Mouse (Mus musculus) retina, adult 2 months (tissue): ENCODE results near the gene Ncoa1.
"Not testable (repeated sequence)": the region's sequence is repeated elsewhere in the genome, so short reads cannot be mapped to it uniquely, and the experiment has no call there.

Experiments used
- DNase-seq: peaks from one replicate; pipeline ENCODE4 v3.0.0-alpha.2; 2012; ENCODE audit warnings: low read depth, low spot score

The Ncoa1 gene

GRCm38 (mm10) chr12:4396221-4396620, 80.8 kb downstream of the Ncoa1 start:
- no peak for DNase-seq

- no peak for DNase-seq
These were observed 84.4 kb downstream of the Ncoa1 start for GRCm38 (mm10) chr12:4392590-4392989.

GRCm38 (mm10) chr12:4392074-4392473, 84.9 kb downstream of the Ncoa1 start:
- no peak for DNase-seq

- no peak for DNase-seq
These were observed 85.7 kb downstream of the Ncoa1 start for GRCm38 (mm10) chr12:4391256-4391655.

GRCm38 (mm10) chr12:4390721-4391120, 86.3 kb downstream of the Ncoa1 start:
- DNase-seq = no peak

- DNase-seq = no peak
These were observed 90.8 kb downstream of the Ncoa1 start for GRCm38 (mm10) chr12:4386077-4386719.

GRCm38 (mm10) chr12:4383061-4383460, 93.9 kb downstream of the Ncoa1 start:
- DNase-seq = no peak

GRCm38 (mm10) chr12:4379298-4379957, 97.6 kb downstream of the Ncoa1 start:
- DNase-seq = no peak

GRCm38 (mm10) chr12:4376475-4376874, 100.5 kb downstream of the Ncoa1 start:
- no peak for DNase-seq

- no peak for DNase-seq
These were observed 102.0 kb downstream of the Ncoa1 start for GRCm38 (mm10) chr12:4374816-4375493.

GRCm38 (mm10) chr12:4371406-4371805, 105.6 kb downstream of the Ncoa1 start:
- no peak for DNase-seq

GRCm38 (mm10) chr12:4365951-4366350, 111.0 kb downstream of the Ncoa1 start:
- DNase-seq = no peak

- no peak for DNase-seq
These were observed 117.5 kb downstream of the Ncoa1 start for GRCm38 (mm10) chr12:4359475-4359874.

GRCm38 (mm10) chr12:4358653-4359052, 118.3 kb downstream of the Ncoa1 start:
- not testable (repeated sequence) for DNase-seq

GRCm38 (mm10) chr12:4358100-4358499, 118.9 kb downstream of the Ncoa1 start:
- no peak for DNase-seq

- DNase-seq = no peak
These were observed 120.0 kb downstream of the Ncoa1 start for GRCm38 (mm10) chr12:4356834-4357445.

GRCm38 (mm10) chr12:4355019-4355730, 121.8 kb downstream of the Ncoa1 start:
- no peak for DNase-seq

- no peak for DNase-seq
These were observed 133.8 kb downstream of the Ncoa1 start for GRCm38 (mm10) chr12:4343216-4343615.

GRCm38 (mm10) chr12:4342087-4342486, 134.9 kb downstream of the Ncoa1 start:
- no peak for DNase-seq

GRCm38 (mm10) chr12:4340325-4340924, 136.6 kb downstream of the Ncoa1 start:
- no peak for DNase-seq

GRCm38 (mm10) chr12:4323604-4324003, 153.4 kb downstream of the Ncoa1 start:
- DNase-seq = no peak
